Mouse (Mus musculus): ENCODE measurements around the gene Imp4. TPM values are rescaled to one million over a fixed set of nuclear protein-coding genes. Genes with fewer than 3 reads are reported as not detected.
A peak's percentile ranks its signal among the peaks of the same experiment; 100 is the strongest.

Imp4 gene
- 68.5 and 69.1 TPM in 2 replicates for polyA plus RNA-seq (2014; fragmentation: Nextera tagmentation; extraction: Ambion mirVana)

DNA sequence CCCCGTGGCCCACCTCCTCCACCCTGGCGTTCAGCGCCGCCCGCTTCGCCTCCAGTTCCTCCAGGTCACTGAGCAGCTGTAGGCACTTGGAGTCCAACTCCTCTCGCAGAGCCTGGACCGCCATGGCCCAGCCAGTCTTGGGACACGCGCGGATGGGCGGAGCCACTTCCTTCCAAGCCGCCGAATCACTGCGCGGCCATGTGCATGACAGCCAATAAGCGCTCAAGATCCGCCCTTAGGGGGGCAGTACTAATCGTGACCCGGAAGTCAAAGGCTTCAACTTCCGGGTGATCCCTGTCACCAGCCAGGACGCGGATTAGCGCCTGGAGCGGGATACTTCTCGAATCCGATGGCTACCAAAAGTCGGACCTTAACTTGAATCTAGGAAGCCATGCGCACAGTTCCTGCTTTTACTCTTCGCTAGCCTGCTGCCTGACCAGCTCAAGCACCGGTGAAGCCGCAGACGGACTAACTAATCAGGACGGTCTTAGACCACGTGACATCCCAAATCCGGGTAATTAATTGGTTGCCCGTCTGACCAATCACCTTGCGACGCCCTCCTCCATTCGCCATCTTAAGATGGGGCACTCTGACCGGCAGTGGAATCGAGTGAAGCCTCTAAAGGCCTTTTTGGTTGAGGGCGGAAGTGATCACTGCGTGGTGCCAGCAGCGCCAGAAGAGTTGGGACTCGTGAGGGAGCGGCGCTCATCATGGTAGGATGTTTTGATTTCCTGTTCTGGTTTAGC, at the start of gene Imp4, which contains the start of gene Ccdc115:
TSS of gene Imp4 (plus strand) at position 637 of the 746 bp plus-strand sequence.
TSS of gene Ccdc115 (minus strand) at position 458 of the 746 bp plus-strand sequence.
- Histone ChIP-seq H3K9ac (ENCODE audit: low read length) (peak within 1 kb of the TSS; percentile 62), H3K9me3 (replicated peaks; ENCODE audit: control insufficient read depth, low read length) (no peaks in the 10 kb centered on the region), H3K27ac (ENCODE audit: low read depth, low read length) (no peak within 1 kb of the TSS), H3K27me3 (replicated peaks; ENCODE audit: control insufficient read depth, insufficient read depth, low read length) (no peaks in the 10 kb centered on the region), H3K4me2 (ENCODE audit: low read length) (peak within 1 kb of the TSS; percentile 67), H3K4me1 (ENCODE audit: control insufficient read depth, insufficient read depth, low read length) (peaks cover 5% of the 10 kb centered on the region), H3K4me3 (ENCODE audit: low read depth, low read length) (peak within 1 kb of the TSS; percentile 59), H3K36me3 (ENCODE audit: control insufficient read depth, insufficient read depth, low read length) (peaks cover 24% of the 10 kb centered on the region)
- ATAC-seq = peak; percentile 94
- DNase-seq (ENCODE audit: low spot score) = peak; percentile 100
- WGBS = under 1% methylated on average over 48 of the region's 48 CpGs

DNA sequence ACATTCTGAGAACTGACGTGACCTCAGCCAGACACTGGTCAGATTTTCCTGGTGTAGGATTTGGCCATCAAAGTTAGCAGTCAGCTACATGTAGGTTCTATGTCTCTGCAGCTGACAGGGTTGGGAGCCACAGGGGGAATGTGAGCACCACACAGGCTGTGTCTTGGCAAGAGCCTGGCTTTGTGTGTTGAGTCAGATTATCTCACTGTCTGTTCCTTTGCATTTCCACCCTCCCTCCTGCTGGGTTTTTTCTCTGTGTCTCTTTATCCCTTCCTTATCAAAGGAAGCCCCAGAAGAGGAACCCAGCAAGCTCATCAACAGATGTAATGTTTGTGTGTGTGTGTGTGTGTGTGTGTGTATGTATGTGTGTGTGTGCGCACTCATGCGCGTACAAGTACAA, 43.3 kb upstream of the Imp4 start:
- Histone ChIP-seq H3K4me2 (ENCODE audit: low read length) (no peak overlapping the region), H3K36me3 (ENCODE audit: control insufficient read depth, insufficient read depth, low read length) (no peaks in the 10 kb centered on the region), H3K4me3 (ENCODE audit: low read depth, low read length) (no peak overlapping the region), H3K27ac (ENCODE audit: low read depth, low read length) (no peak overlapping the region; the same call in 1 of the 2 replicates), H3K9ac (ENCODE audit: low read length) (no peak overlapping the region), H3K27me3 (replicated peaks; ENCODE audit: control insufficient read depth, insufficient read depth, low read length) (no peaks in the 10 kb centered on the region), H3K9me3 (replicated peaks; ENCODE audit: control insufficient read depth, low read length) (no peaks in the 10 kb centered on the region), H3K4me1 (ENCODE audit: control insufficient read depth, insufficient read depth, low read length) (peaks cover 5% of the 10 kb centered on the region; the same call in 1 of the 2 replicates)
- peak; percentile 63 for DNase-seq (ENCODE audit: low spot score)
- WGBS = 74% methylated on average over 4 of the region's 4 CpGs
- ATAC-seq = peak; percentile 65; the same call in 1 of the 2 replicates

DNA sequence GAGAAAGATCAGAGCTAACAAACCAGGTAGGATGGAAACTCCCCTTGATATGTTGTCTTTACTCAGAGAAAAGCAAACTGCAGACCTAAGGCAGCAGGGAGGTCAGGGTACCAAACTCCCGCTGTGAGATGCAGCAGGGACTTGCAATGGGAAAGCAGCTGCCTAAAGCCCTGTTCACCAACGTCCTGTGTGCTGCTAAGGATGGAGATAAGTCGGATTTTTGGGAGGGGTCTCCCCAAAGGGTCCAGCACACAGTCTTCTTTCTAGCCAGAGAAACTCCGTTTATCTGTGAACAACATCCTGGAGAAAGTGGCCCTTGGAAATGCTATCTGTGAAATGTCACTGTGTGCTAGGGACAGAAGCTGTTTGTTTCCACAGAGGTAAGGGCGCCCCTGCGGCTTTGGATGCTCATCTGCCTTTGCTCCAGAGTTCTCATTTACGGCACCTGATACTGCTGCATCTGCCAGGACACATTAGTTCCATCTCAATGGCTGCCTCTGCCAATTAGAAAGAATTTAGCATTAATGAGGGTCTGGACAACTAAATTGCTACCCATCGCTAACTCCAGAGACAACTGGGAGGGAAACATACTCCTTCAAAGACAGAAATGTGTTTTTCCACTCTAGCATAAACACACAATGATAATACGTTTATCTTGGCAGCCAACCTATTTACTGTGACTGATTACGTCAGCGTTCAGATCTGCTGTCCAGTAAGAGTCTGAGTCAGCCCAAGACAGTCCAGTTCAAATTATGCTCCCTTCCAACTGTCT, 40.3 kb upstream of the Imp4 start:
- Histone ChIP-seq H3K4me2 (ENCODE audit: low read length) (no peak overlapping the region), H3K27ac (ENCODE audit: low read depth, low read length) (no peak overlapping the region), H3K9me3 (replicated peaks; ENCODE audit: control insufficient read depth, low read length) (no peaks in the 10 kb centered on the region), H3K4me1 (ENCODE audit: control insufficient read depth, insufficient read depth, low read length) (peaks cover 5% of the 10 kb centered on the region; the same call in 1 of the 2 replicates), H3K27me3 (replicated peaks; ENCODE audit: control insufficient read depth, insufficient read depth, low read length) (no peaks in the 10 kb centered on the region), H3K36me3 (ENCODE audit: control insufficient read depth, insufficient read depth, low read length) (no peaks in the 10 kb centered on the region), H3K4me3 (ENCODE audit: low read depth, low read length) (no peak overlapping the region), H3K9ac (ENCODE audit: low read length) (no peak overlapping the region)
- DNase-seq (ENCODE audit: low spot score) (peak; percentile 73), ATAC-seq (peak; percentile 80)
- 20% methylated on average over 11 of the region's 11 CpGs for WGBS

DNA sequence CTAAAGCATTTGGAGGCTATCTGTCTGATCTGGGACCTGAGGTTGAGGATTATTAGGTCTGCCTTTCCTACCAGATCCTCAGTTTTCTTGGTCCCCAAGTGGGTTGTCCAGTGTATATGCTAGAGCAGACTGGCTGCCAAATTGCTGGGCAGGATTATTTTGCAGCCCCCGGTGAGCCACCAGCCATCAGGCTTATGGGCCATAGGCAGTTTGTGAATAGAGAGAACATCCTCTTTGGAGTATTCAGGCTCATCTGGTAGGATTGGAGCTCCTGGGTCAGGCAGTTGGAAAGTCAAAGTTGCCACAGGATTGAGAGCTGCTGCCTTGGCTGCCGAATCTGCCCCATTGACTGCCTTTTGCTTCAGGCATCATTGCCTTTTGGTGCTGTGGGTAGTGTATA, 11.2 kb upstream of the Imp4 start:
- Histone ChIP-seq H3K36me3 (ENCODE audit: control insufficient read depth, insufficient read depth, low read length) (no peaks in the 10 kb centered on the region), H3K9me3 (replicated peaks; ENCODE audit: control insufficient read depth, low read length) (peaks cover 12% of the 10 kb centered on the region; the same call in 1 of the 2 replicates), H3K4me3 (ENCODE audit: low read depth, low read length) (no peak overlapping the region), H3K9ac (ENCODE audit: low read length) (no peak overlapping the region), H3K4me1 (ENCODE audit: control insufficient read depth, insufficient read depth, low read length) (peaks cover under 1% of the 10 kb centered on the region), H3K27ac (ENCODE audit: low read depth, low read length) (no peak overlapping the region), H3K4me2 (ENCODE audit: low read length) (no peak overlapping the region), H3K27me3 (replicated peaks; ENCODE audit: control insufficient read depth, insufficient read depth, low read length) (no peaks in the 10 kb centered on the region)
- ATAC-seq (no peak), DNase-seq (ENCODE audit: low spot score) (no peak)
- WGBS = 95% methylated on average over 2 of the region's 2 CpGs

DNA sequence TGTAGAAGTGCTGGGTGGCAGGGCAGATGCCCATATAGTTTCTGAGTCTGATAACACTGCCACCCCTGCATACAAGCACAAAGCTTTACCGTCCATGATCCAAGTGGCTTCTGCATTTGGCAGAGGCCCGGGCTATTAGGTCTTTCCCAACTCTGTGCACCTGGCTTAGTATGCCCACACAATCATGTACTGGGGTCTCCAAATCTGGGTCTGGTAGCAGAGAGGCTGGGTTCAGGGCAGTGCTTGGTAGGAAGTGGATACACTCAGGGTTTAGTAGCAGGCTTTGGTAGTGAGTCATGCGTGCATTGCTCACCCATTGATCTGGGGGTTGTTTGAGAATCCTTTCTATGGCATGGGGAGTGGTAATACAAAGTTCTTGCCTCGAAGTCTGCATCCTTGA, 10.4 kb upstream of the Imp4 start:
- Histone ChIP-seq H3K4me2 (ENCODE audit: low read length) (no peak overlapping the region), H3K36me3 (ENCODE audit: control insufficient read depth, insufficient read depth, low read length) (no peaks in the 10 kb centered on the region), H3K27ac (ENCODE audit: low read depth, low read length) (no peak overlapping the region), H3K4me3 (ENCODE audit: low read depth, low read length) (no peak overlapping the region), H3K27me3 (replicated peaks; ENCODE audit: control insufficient read depth, insufficient read depth, low read length) (no peaks in the 10 kb centered on the region), H3K9ac (ENCODE audit: low read length) (no peak overlapping the region), H3K4me1 (ENCODE audit: control insufficient read depth, insufficient read depth, low read length) (peaks cover 8% of the 10 kb centered on the region), H3K9me3 (replicated peaks; ENCODE audit: control insufficient read depth, low read length) (peaks cover 12% of the 10 kb centered on the region; the same call in 1 of the 2 replicates)
- ATAC-seq (no peak), DNase-seq (ENCODE audit: low spot score) (no peak)
- WGBS = 93% methylated on average over 4 of the region's 4 CpGs

DNA sequence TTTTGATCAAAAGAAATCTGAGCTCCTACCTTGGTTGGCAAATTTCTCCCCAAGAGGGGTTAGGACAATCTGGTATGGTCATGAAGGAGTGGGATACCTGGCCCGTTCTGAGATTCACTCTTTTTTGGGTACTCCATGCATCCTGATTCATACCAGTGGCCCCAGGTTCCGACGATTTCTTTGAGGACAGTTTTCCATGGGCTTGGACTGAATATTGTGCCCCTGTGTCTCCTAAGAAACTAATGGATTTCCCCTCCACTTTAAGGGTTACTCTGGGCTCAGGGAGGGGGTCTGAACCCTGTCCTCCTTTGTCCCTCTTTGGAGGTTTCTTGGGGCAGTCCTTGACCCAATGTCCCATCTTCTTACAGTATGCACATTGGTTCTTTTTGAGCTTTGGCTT, 8.7 kb upstream of the Imp4 start:
- Histone ChIP-seq H3K4me3 (ENCODE audit: low read depth, low read length) (no peak overlapping the region), H3K36me3 (ENCODE audit: control insufficient read depth, insufficient read depth, low read length) (no peaks in the 10 kb centered on the region), H3K4me1 (ENCODE audit: control insufficient read depth, insufficient read depth, low read length) (peaks cover 8% of the 10 kb centered on the region), H3K9me3 (replicated peaks; ENCODE audit: control insufficient read depth, low read length) (peaks cover 12% of the 10 kb centered on the region; the same call in 1 of the 2 replicates), H3K27me3 (replicated peaks; ENCODE audit: control insufficient read depth, insufficient read depth, low read length) (no peaks in the 10 kb centered on the region), H3K27ac (ENCODE audit: low read depth, low read length) (no peak overlapping the region), H3K9ac (ENCODE audit: low read length) (no peak overlapping the region), H3K4me2 (ENCODE audit: low read length) (no peak overlapping the region)
- DNase-seq (ENCODE audit: low spot score) = no peak
- WGBS = 97% methylated on average over 3 of the region's 3 CpGs
- ATAC-seq = no peak

DNA sequence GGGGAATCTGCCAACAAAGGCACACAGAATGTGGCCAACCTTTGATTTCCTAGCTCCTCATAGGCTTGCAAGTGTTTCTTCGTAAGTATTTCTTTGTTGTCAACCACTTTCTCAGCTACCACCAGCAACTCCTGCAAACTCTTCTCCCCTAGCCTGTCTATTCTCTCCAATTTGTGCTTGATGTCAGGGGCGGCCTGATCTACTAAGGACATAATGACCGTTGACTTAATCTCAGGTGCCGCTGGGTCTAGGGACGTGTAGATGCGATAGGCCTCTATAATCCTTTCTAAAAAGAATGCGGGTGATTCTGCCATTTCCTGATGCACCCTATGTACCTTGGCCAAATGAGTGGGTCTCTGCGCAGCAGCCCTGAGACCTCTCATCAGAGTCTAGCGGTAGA, 8.2 kb upstream of the Imp4 start:
- Histone ChIP-seq H3K27me3 (replicated peaks; ENCODE audit: control insufficient read depth, insufficient read depth, low read length) (no peaks in the 10 kb centered on the region), H3K9me3 (replicated peaks; ENCODE audit: control insufficient read depth, low read length) (peaks cover 10% of the 10 kb centered on the region; the same call in 1 of the 2 replicates), H3K4me3 (ENCODE audit: low read depth, low read length) (no peak overlapping the region), H3K9ac (ENCODE audit: low read length) (no peak overlapping the region), H3K36me3 (ENCODE audit: control insufficient read depth, insufficient read depth, low read length) (no peaks in the 10 kb centered on the region), H3K4me2 (ENCODE audit: low read length) (no peak overlapping the region), H3K27ac (ENCODE audit: low read depth, low read length) (no peak overlapping the region), H3K4me1 (ENCODE audit: control insufficient read depth, insufficient read depth, low read length) (peaks cover 8% of the 10 kb centered on the region)
- ATAC-seq = no peak
- no peak for DNase-seq (ENCODE audit: low spot score)
- WGBS = 99% methylated on average over 9 of the region's 9 CpGs

DNA sequence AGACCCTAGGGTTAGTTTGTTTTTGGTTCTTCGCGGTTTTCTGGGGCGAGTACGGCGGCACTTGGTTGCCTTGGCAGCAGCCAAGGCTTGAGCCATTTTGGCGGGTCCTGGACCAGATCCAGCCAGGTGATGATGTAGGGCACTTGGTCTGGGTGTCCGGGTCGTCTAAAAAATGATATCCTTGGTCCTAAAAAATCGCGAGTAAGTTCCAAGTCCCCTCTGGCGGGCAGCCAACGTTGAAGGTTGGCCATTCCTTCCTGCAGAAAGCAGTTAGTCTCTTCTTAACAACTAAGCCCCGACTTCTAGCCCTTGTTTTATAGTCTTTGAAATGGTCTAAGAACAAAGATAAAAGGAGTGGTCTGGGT, 7.3 kb upstream of the Imp4 start:
- peak overlapping the region; percentile 50 for H3K4me2 ChIP-seq (ENCODE audit: low read length)
- peak; percentile 46 for DNase-seq (ENCODE audit: low spot score)
- no peaks in the 10 kb centered on the region for H3K27me3 ChIP-seq (replicated peaks; ENCODE audit: control insufficient read depth, insufficient read depth, low read length)
- WGBS = 36% methylated on average over 13 of the region's 13 CpGs
- peak overlapping the region; percentile 45 for H3K4me3 ChIP-seq (ENCODE audit: low read depth, low read length)
- H3K9me3 ChIP-seq (replicated peaks; ENCODE audit: control insufficient read depth, low read length) = peaks cover 9% of the 10 kb centered on the region; the same call in 1 of the 2 replicates
- peaks cover 8% of the 10 kb centered on the region for H3K4me1 ChIP-seq (ENCODE audit: control insufficient read depth, insufficient read depth, low read length)
- H3K36me3 ChIP-seq (ENCODE audit: control insufficient read depth, insufficient read depth, low read length) = 0 out of 2 replicates have a peak, but pooled peaks cover 6% of the 10 kb centered on the region
- no peak for ATAC-seq
- peak overlapping the region; percentile 75 for H3K9ac ChIP-seq (ENCODE audit: low read length)
- 0 out of 2 replicates have a peak overlapping the region, but pooled peaks have one; percentile 86 for H3K27ac ChIP-seq (ENCODE audit: low read depth, low read length)

Measured in forebrain, embryonic 14.5 days (tissue).